Mouse (Mus musculus): ENCODE results near the gene Cox5a. TPM values are rescaled to one million over a fixed set of nuclear protein-coding genes. Genes with fewer than 3 reads are reported as not detected.

The Cox5a gene
- polyA plus RNA-seq, 1 experiment from 2014 or later = 686 TPM

DNA sequence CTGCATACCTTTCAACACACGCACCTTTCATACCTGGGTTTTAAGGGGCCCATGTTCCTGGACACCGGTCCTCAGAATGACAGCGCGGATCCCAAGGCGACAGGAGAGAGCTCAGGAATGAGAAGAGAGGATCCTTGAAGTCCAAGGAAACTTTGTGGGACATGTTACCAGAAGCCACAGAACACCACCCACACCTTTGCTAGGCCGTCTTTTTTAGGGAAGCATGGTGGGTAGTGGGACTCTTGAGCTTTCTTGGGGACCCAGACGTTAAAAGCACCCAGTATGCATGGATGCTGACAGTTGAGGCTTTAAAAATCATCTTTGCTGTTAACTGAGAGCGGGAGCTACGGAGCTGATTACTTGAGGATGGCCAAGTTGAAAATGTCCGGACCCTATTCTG, 16.2 kb upstream of the Cox5a start:
- H3K36me3 ChIP-seq (replicated peaks) = no peaks in the 10 kb centered on the region
- peaks cover 77% of the 10 kb centered on the region for H3K27me3 ChIP-seq (ENCODE audit: poor library complexity, severe bottlenecking)
- no peak for DNase-seq (ENCODE audit: extremely low spot score, low spot score)
- H3K9me3 ChIP-seq = no peaks in the 10 kb centered on the region
- 52% methylated on average over 10 of the region's 10 CpGs for WGBS
- peak overlapping the region; percentile 57; the same call in 1 of the 2 replicates for H3K4me3 ChIP-seq
- H3K4me1 ChIP-seq = peaks cover 57% of the 10 kb centered on the region
- H3K27ac ChIP-seq = no peak overlapping the region

DNA sequence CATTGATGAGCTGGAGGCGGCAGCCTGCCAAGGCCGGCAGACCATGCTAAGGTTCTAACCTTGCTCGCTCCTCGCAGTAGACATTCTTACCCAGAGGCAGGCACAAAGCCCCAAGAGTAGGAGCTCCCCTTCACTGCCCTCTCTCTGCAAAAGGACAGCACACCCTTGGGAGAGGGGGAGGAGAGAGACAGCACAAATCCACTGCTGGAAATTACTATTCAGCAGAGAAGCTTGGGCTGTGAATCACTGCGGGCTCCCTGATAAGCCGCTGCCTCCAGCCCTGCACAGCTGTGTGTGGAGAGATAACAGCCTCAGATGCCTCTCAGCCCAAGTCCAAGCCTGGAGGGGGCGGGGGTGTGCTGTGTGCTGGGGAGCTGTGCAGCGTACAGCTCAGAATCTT, 15.4 kb upstream of the Cox5a start:
- H3K27ac ChIP-seq = no peak overlapping the region
- 5% methylated on average over 8 of the region's 8 CpGs for WGBS
- peaks cover 56% of the 10 kb centered on the region for H3K4me1 ChIP-seq
- peaks cover 75% of the 10 kb centered on the region for H3K27me3 ChIP-seq (ENCODE audit: poor library complexity, severe bottlenecking)
- DNase-seq (ENCODE audit: extremely low spot score, low spot score) = peak; percentile 33
- no peaks in the 10 kb centered on the region for H3K9me3 ChIP-seq
- H3K4me3 ChIP-seq = no peak overlapping the region
- no peaks in the 10 kb centered on the region for H3K36me3 ChIP-seq (replicated peaks)

DNA sequence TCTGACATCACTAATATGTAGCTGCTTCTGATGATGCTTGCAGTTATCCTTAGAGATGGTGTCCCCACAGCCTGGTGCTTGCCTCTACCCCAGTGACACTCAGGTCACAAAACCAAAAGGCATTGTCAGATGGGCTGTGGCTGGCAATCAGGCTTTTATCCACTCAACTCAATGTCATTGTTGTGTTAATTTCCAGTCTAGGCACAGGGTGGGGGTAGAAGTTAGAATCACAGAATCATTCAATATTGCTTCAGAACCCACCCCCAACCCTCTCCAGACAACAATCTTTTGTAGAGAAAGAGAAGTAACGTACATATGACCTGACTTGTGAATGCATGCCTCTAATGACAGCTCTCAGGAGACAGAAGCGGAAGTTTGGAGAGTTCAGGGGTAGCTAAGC, 10.5 kb upstream of the Cox5a start:
- Histone ChIP-seq H3K9me3 (no peaks in the 10 kb centered on the region), H3K27me3 (ENCODE audit: poor library complexity, severe bottlenecking) (peaks cover 26% of the 10 kb centered on the region), H3K4me3 (no peak overlapping the region), H3K4me1 (peaks cover 8% of the 10 kb centered on the region), H3K27ac (no peak overlapping the region), H3K36me3 (replicated peaks) (no peaks in the 10 kb centered on the region)
- 78% methylated on average over 2 of the region's 2 CpGs for whole genome bisulfite sequencing
- no peak for DNase-seq (ENCODE audit: extremely low spot score, low spot score)

DNA sequence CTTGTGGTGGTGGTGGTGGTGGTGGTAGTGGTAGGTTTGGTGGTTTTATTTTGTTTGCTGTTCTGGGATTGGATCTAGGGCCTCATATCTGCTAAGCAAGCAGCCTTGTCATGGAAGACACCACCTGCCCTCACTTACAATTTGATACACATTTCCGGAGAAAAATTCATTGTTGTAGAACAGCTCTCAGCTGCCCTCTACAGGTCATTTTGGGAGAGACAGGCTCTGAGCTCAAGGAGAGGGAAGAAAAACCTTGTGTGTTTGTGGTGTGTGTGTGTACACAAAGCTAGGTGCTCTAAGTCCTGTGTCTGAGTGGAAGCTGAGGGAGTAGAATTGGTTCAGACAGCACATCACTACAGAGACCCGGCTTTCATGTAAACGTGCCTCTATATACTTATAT, 4.0 kb upstream of the Cox5a start:
- peak overlapping the region; percentile 62; the same call in 1 of the 2 replicates for H3K27ac ChIP-seq
- no peaks in the 10 kb centered on the region for H3K9me3 ChIP-seq
- no peaks in the 10 kb centered on the region for H3K27me3 ChIP-seq (ENCODE audit: poor library complexity, severe bottlenecking)
- H3K4me3 ChIP-seq = no peak overlapping the region
- no peaks in the 10 kb centered on the region for H3K36me3 ChIP-seq (replicated peaks)
- H3K4me1 ChIP-seq = peaks cover 13% of the 10 kb centered on the region
- DNase-seq (ENCODE audit: extremely low spot score, low spot score) = peak; percentile 58
- 20% methylated on average over 3 of the region's 3 CpGs for WGBS

DNA sequence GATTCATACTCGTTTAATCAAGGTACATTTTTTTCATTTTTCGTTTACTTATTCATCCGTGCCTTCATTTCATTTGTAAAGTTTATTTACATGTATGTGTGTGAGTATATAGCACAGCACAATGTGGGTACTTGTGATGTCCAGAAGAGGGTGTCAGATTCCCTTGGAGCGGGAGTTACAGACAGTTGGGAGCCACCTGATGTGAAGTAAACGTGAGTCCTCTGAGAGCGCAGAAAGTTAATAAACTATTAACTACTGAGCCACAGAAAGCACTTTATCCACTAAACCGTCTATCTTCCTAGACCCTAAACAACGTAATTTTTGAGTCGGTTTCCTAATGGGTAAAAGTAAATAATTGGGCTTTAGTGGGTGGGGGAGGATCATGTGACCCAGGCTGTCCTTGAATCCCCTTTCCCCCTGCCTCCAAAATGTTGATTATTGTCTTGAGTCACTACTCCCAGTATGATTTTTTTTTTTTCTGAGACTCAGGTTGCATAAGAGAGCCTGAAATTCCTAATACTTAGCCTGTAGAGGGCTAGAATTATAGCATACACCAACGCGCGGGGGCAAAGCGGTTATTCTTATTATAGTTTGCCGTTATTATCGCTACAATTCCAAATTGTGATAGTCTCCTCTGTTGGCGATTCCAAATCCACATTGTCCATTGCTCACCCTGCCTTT, 559 bp upstream of the Cox5a start:
- Histone ChIP-seq H3K9me3 (no peaks in the 10 kb centered on the region), H3K4me1 (peaks cover 33% of the 10 kb centered on the region), H3K27me3 (ENCODE audit: poor library complexity, severe bottlenecking) (no peaks in the 10 kb centered on the region), H3K27ac (peak overlapping the region; percentile 98), H3K36me3 (replicated peaks) (0 out of 2 replicates have a peak, but pooled peaks cover 2% of the 10 kb centered on the region), H3K4me3 (peak overlapping the region; percentile 99)
- WGBS = 25% methylated on average over 16 of the region's 16 CpGs
- DNase-seq (ENCODE audit: extremely low spot score, low spot score) = no peak

DNA sequence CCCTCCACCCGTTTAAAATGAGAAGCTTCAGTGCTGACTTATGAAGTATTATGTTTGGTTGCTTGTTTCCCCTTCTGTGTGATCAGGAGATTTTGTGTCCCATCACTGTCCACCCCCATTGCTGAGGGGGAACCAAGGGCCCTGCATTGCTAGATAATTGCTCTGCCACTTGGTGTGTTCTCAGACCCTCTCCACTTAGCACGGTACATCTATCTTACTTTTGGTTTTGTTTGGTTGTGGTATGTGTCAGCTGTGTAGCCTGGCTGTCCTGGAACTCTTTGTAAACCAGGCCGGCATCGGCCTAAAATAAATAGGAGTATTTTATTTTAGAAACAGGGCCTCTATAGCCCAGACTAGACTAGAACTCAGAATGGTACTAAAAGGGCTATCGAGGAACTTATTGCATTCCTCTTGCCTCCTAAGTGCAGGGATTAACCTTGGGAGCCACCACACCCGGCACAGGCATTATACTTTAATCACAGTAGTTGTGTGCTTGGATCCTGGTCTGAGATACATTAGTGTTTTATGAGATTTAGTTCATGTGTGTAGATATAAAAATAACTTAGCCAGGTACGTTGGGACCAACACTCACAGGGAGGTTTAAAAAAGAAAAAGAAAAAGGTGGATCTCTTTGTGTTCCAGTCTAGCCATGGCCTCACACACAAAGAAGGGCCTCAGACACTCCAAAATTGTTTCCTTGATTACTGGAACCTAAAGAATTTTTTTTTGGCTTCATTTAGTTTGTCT, 1.2 kb downstream of the Cox5a start:
- H3K36me3 ChIP-seq (replicated peaks) = 0 out of 2 replicates have a peak, but pooled peaks cover 7% of the 10 kb centered on the region
- H3K27ac ChIP-seq = peak overlapping the region; percentile 98
- no peaks in the 10 kb centered on the region for H3K27me3 ChIP-seq (ENCODE audit: poor library complexity, severe bottlenecking)
- peaks cover 28% of the 10 kb centered on the region for H3K4me1 ChIP-seq
- H3K4me3 ChIP-seq = peak overlapping the region; percentile 99
- 57% methylated on average over 7 of the region's 7 CpGs for WGBS
- H3K9me3 ChIP-seq = no peaks in the 10 kb centered on the region
- DNase-seq (ENCODE audit: extremely low spot score, low spot score) = no peak

DNA sequence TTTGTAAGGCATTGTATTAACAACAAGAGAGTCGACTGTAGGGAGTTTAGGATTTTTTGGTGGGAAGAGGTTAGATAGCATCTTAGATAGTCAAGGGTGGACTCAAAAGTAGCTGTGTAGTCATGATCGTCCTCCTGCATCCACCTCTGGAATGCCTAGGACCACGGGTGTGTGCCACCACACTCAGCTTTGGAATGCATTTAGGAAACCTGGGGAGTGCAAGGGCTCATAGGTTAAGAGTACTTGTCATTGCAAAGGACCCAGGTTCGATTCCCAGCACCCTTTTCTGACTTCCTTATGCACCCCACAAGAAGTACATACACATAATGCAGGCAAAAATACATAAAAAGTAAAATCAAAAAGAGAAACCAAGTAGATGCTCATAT, 1.8 kb downstream of the Cox5a start:
- H3K9me3 ChIP-seq = no peaks in the 10 kb centered on the region
- H3K36me3 ChIP-seq (replicated peaks) = 0 out of 2 replicates have a peak, but pooled peaks cover 7% of the 10 kb centered on the region
- DNase-seq (ENCODE audit: extremely low spot score, low spot score) = no peak
- no peak overlapping the region for H3K27ac ChIP-seq
- peaks cover 28% of the 10 kb centered on the region for H3K4me1 ChIP-seq
- no peaks in the 10 kb centered on the region for H3K27me3 ChIP-seq (ENCODE audit: poor library complexity, severe bottlenecking)
- H3K4me3 ChIP-seq = peak overlapping the region; percentile 99
- WGBS = 88% methylated on average over 4 of the region's 4 CpGs

DNA sequence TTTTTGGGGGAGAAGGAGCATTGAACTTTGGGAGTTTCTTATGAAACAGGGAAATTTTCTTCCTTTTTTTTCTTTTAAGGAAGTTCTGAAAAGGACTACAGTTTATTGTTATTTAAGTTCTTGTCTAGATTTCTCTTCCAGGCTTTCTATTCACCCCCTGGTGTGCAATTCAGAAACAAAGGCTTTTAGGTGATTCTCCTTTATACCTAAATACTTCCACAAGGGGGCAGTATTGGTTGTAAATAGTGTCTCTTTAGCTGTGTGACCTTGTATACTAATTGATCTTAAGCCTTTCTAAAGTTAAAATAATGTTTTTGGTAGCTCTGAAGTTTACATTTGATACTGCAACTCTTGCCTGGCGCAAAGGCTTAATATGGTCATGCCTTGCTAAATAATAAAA, 2.7 kb downstream of the Cox5a start:
- Histone ChIP-seq H3K4me3 (no peak overlapping the region), H3K4me1 (peaks cover 28% of the 10 kb centered on the region), H3K27me3 (ENCODE audit: poor library complexity, severe bottlenecking) (no peaks in the 10 kb centered on the region), H3K27ac (no peak overlapping the region), H3K9me3 (no peaks in the 10 kb centered on the region), H3K36me3 (replicated peaks) (peaks cover 8% of the 10 kb centered on the region; the same call in 1 of the 2 replicates)
- no peak for DNase-seq (ENCODE audit: extremely low spot score, low spot score)
- WGBS = 93% methylated on average over 1 of the region's 1 CpGs

DNA sequence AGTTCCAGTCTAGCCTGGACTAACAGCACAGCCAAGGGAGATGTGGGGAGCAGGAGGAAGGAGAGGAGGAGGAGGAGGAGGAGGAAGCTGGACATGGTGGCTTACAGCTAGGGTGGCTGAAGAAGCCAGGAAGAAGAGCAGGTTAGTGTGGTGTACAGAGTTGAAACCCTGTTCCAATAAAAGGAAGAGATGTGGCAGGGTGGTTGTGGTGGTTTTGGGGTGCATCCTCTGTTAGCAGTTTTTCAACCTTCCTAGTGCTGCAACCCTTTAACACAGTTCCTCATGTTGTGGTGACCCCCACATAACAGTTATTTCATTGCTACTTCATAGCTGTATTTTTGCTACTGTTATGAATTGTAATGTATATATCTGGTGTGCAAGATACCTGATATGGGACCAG, 3.4 kb downstream of the Cox5a start:
- Histone ChIP-seq H3K36me3 (replicated peaks) (peaks cover 15% of the 10 kb centered on the region), H3K9me3 (no peaks in the 10 kb centered on the region), H3K4me3 (no peak overlapping the region), H3K27me3 (ENCODE audit: poor library complexity, severe bottlenecking) (no peaks in the 10 kb centered on the region), H3K4me1 (peaks cover 28% of the 10 kb centered on the region), H3K27ac (no peak overlapping the region)
- DNase-seq (ENCODE audit: extremely low spot score, low spot score) = no peak

DNA sequence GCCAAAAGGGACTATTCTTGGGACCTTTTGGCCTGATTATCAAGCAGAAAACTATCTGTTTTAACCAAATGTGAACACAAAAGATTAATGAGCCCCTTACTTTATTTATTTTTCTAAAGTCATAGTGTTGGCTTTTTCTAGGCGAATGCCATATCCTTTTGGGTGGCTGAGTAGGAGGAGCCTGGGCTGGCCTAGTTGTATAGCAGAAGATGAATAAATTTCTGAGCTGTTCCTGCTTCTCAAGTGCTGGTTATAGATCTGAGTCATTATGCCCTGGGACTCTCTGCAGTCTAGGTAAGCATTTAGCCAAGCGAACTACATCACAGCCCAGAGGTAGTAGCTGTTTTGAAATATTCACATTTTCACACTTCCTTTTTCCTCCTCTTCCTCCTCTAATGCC, 4.4 kb downstream of the Cox5a start:
- WGBS = 92% methylated on average over 2 of the region's 2 CpGs
- peaks cover 26% of the 10 kb centered on the region for H3K36me3 ChIP-seq (replicated peaks)
- peaks cover 26% of the 10 kb centered on the region for H3K4me1 ChIP-seq
- DNase-seq (ENCODE audit: extremely low spot score, low spot score) = no peak
- H3K9me3 ChIP-seq = no peaks in the 10 kb centered on the region
- no peak overlapping the region for H3K4me3 ChIP-seq
- H3K27me3 ChIP-seq (ENCODE audit: poor library complexity, severe bottlenecking) = no peaks in the 10 kb centered on the region
- no peak overlapping the region for H3K27ac ChIP-seq

DNA sequence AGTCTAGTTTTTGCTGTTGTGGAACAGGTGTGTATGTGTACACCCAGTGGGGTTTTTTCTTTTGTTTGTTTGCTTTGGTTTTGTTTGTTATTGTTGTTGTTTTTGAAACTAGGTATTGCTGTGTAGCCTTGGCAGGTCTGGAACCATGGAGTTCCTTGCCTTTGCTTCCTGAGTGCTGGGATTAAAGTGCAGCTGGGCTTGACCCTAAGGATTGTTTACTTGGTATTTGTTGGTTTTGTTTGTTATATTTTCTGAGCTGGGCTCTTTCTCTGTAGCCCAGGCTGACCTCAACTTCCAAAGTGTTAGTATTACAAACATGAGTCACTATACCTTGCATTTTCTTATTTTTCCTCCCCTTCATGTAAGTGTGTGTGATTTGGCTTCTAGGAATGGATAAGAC, 5.4 kb downstream of the Cox5a start:
- H3K4me3 ChIP-seq = no peak overlapping the region
- H3K9me3 ChIP-seq = no peaks in the 10 kb centered on the region
- no peak overlapping the region for H3K27ac ChIP-seq
- DNase-seq (ENCODE audit: extremely low spot score, low spot score) = no peak
- H3K36me3 ChIP-seq (replicated peaks) = peaks cover 35% of the 10 kb centered on the region
- H3K4me1 ChIP-seq = peaks cover 24% of the 10 kb centered on the region
- H3K27me3 ChIP-seq (ENCODE audit: poor library complexity, severe bottlenecking) = no peaks in the 10 kb centered on the region

DNA sequence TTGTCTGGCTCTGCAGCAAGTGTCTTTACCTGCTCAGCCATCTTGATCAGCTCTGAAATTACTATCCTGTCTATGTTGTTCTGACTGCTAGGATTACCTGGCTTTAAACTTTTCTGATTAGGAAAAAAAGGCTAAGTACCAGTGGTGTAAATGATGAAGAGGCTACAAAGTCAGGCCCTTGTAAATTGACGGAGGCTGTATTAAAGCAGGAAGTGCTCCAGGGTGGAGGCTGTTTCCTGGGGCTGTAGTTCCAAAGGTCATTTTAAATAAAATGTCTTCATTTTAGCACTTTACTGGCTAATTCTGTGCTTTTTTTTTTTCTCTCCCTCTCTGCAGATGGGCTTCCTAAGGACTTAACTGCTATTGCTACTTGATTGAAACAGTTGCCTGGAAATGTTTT, 10.9 kb downstream of the Cox5a start:
- Histone ChIP-seq H3K9me3 (no peaks in the 10 kb centered on the region), H3K27ac (no peak overlapping the region), H3K4me3 (no peak overlapping the region), H3K36me3 (replicated peaks) (peaks cover 64% of the 10 kb centered on the region), H3K27me3 (ENCODE audit: poor library complexity, severe bottlenecking) (no peaks in the 10 kb centered on the region), H3K4me1 (peaks cover 5% of the 10 kb centered on the region)
- no peak for DNase-seq (ENCODE audit: extremely low spot score, low spot score)
- 96% methylated on average over 1 of the region's 1 CpGs for WGBS

DNA sequence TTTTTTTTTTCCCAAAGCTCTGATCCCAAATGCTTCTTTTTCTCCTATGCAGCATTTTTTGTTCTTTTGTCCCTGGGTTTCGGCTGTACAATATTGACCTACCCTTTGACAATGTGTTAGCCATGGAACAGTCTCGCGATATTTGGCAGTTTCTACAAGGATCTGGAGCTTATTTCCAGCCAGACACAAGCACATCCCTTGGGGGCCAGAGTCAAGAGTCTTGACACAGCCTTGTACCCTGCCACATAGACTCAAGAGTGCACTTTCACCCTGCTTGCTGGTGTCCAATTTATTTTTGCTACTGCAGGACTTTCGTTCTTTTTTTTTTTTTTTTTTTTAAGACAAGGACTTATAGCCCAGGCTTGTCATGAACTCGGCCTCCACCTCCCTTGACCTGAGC, 15.3 kb downstream of the Cox5a start:
- H3K4me1 ChIP-seq = peaks cover 27% of the 10 kb centered on the region
- 94% methylated on average over 5 of the region's 5 CpGs for WGBS
- peak overlapping the region; percentile 95 for H3K27ac ChIP-seq
- no peak for DNase-seq (ENCODE audit: extremely low spot score, low spot score)
- no peaks in the 10 kb centered on the region for H3K9me3 ChIP-seq
- no peaks in the 10 kb centered on the region for H3K27me3 ChIP-seq (ENCODE audit: poor library complexity, severe bottlenecking)
- H3K4me3 ChIP-seq = peak overlapping the region; percentile 85; the same call in 1 of the 2 replicates
- H3K36me3 ChIP-seq (replicated peaks) = peaks cover 64% of the 10 kb centered on the region

All from forebrain, embryonic 10.5 days (tissue).